Mouse (Mus musculus): Measurements from ENCODE around the gene Cdk5rap2.

Cdk5rap2 gene

DNA sequence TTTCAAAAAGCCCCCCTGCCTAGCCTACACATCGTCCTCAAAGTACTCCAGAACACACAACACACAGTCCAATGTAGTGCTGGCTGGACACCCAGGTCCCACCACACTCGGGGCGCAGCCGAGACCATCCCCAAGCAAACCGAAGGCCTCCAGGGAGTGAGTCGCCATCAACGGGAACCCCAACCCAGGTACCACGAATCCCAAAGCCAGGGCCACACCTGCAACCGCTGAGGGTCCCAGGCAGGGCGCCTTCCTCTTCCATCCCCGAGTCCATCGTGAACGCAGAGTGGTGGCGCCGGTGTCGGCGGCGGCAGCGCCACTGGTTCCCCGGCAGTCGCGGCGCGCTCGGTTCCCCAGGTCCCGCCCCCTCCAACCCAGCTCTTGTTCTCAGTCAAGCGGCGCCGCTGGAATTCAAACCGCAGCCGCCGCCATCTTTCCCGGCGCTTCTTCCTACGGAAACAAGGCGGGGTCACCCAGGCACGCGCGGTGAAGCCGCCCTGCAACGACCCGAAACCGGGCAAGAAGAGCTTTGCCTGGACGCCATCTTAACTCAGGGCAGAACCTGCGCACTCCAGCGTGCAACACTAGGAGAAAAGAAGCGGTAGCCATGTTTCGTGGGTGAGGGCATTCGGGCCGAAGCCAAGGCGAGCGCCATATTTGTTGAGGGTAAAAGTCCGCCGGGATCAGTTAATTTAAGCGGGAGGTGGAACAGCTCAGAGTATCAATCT lies at the start of gene Cdk5rap2:
TSS of gene Cdk5rap2 (minus strand) at position 450 of the 728 bp plus-strand sequence.
- DNase-seq (ENCODE audit: low spot score) = peak; percentile 97

DNA sequence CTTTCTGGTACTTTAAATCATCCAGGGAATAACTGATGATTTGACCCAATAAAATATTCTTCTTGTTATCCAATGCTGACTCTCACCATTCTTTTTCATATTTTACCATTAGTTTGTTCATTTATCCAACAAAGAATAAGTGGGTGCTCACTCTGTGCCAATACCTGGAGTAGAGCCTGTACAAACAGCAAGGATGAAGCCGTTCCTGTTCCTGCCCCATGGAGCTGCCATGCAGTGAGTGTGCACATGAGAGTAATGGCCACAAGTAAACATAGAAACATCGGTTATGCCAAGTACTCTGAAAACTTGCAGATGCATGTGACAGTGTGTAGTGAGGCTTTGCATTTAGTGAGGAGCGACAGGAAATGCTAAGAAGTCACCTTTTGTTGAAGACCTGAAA lies 41.9 kb upstream of the Cdk5rap2 start:
- DNase-seq (ENCODE audit: low spot score) = no peak

DNA sequence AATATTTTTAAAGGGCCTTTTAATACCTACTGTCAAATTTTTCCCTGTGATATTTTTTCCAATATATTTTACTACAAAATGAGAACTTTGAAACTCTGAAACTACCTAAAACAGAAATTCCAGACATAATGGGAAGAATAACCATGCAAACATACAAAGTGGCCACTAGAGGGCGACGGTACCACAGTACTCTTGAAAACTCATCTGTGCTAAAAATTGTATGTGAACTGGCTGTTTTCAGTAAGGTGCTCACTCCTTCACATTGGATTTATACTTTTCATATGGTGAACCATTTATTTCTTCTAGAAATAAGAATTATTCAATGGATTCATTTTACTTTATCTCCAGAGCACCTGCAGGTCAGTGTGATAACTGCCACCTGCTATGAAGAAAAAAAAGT lies 41.5 kb upstream of the Cdk5rap2 start:
- DNase-seq (ENCODE audit: low spot score) = peak; percentile 77

DNA sequence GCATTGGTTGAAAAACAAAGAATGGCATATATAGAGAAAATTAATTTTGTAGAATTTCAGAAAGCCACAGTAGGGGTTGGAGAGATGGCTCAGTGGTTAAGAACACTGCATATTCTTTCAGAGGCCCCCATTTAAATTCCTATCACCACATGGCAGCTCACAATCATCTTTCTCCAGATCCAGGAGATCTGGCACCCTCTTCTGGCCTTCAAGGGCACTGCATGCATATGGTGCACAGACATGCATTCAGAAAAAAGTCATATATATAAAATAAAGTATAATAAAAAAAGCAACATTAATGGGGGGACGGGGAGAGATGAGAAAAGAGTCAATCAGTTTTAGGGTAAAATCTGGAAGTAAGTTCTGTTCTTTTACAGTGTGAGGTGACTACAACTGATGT lies 39.4 kb upstream of the Cdk5rap2 start:
- DNase-seq (ENCODE audit: low spot score) = no peak

DNA sequence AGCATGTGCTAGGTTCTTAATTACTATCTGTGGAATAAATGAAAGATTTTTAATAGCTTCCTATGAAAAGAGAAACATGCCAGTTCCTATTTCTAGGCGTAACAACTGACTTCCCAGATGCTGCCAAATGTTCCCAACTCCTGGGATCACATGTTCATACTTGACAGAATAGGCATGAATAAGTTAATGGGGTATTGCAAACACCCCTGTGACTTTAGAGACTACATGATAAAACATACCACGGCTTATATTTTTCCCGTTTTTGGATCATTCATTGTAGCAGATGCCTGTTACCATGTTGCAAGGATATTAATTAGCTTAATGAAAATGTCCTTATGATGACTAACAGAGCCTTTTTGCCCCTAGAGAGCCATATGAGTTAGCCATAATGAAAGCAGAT lies 36.5 kb upstream of the Cdk5rap2 start:
- no peak for DNase-seq (ENCODE audit: low spot score)

DNA sequence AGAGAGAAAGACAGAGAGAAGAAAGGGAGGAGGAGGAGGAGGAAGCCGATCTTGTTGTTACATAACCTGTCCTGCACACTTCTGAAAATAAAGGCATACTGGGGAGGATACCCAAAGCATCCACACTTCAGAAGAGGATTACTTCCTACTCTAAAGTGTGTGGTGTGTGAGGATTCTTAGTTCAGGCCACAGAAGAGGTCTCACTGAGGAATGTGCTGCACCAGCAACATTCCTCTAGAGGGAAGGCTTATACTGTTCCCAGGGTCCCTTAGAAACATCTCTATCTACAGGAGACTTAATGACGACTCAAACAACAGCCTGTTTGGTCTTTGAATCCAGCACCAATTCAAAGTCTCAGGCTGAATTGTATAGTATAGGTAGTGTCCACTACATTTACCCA lies 10.0 kb upstream of the Cdk5rap2 start:
- DNase-seq (ENCODE audit: low spot score) = no peak

DNA sequence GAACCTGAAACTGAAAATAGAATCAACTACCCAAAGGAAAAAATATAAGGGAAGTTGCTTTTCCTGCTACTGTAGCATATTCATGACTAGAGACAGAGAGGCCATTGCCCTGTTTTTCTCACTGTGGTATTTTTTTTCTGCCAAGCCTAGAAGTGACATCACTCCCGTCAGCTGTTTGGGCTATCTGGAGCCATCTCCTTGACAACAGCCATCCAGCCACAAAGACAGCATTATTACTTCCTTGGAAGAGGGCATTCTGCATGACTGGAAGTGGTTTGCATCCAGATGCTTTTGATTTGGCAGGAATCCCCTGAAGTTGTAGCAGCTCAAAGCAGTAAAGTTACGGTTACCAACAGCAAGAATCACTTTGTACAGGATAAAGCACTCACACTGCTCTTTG lies 1.9 kb upstream of the Cdk5rap2 start:
- DNase-seq (ENCODE audit: low spot score) = peak; percentile 45

DNA sequence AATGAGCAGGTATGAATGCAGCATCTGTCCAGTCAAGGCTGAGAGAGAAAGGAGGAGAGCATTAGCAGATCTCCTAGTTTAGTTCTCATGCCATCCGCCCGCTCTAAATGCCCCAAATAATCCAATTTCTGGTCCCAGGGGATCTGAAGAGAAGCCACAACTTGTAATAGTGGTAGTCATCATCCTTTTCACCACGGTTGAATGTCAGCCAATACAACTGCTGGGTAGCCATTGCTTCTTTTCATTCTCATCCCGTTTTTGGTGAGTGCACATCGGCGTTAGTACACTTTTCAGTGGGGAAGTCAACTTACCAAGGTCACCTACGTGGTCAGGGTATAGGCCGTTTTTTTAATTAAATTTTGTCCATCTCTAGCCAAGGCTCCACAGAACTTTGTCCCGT lies 787 bp downstream of the Cdk5rap2 start:
- DNase-seq (ENCODE audit: low spot score) = no peak

DNA sequence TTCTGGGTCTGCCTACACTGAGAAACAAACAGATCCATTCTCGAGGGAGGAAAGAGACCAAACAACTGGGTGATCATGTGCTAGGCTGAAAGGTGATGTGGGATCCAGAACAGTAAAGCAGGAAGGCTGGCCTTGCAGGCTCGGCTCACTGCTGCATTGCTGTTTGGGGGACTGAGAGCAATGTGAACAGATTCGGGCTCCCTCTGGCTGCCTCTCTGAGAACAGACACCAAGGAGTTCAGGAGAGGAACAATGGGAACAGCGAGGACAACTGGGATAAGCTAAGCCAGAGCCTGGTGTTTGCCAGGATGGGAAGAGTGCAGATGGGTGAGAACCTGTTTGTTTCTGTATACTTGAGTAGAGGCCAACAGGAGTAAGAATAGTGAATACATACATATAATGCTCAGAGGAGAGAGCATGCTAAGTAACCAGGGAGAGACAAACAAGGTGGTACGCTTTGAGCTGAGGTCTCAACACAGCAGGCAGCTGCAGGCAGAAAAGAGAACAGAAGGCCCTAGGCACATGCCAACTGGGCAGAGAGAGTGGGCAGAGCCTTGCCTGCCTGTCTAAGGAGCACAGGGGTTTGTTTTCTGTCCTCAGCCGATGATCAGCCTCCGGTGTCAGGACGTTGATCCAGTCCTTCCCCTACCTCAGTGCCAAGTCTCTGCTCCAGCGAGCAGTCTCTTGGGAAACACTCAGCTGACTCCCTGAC lies 8.0 kb downstream of the Cdk5rap2 start:
- no peak for DNase-seq (ENCODE audit: low spot score)

DNA sequence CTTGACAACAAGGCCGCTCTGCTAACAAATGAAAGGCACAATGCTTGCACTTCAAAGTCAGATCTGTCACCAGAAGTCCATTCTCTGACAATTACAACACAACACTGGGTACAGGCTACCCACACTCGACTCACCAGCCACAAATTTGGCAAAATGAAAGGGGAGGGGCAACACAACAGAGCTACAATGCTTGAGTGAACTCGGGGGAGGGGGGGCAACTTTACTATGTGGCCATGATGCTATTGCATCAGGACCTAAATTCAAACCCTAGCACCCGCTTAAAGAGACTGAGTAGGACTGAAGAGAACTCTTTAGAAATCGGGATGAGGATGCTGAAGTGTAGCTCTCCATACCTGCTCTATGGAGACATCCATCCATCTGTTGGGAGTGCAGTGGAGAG lies 10.8 kb downstream of the Cdk5rap2 start:
- DNase-seq (ENCODE audit: low spot score) = no peak

DNA sequence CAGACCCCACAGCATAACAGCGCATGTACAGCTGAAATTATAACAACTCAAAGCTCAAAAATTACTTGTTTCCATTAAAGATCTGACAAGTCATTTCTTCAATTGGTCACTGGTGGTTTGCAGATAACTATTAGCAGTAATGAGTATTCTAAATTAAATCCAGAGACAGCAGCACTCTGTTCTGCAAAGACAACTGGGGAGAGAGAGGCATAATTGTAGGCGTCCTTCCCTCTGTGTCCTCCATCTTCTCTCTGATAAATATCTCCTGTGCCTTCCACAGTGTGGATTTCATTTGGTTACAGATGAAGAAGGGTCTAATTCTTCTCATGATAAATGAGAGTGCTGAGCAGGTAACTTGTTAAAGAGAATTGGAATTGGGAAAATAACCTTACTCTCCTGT lies 11.2 kb downstream of the Cdk5rap2 start:
- no peak for DNase-seq (ENCODE audit: low spot score)

DNA sequence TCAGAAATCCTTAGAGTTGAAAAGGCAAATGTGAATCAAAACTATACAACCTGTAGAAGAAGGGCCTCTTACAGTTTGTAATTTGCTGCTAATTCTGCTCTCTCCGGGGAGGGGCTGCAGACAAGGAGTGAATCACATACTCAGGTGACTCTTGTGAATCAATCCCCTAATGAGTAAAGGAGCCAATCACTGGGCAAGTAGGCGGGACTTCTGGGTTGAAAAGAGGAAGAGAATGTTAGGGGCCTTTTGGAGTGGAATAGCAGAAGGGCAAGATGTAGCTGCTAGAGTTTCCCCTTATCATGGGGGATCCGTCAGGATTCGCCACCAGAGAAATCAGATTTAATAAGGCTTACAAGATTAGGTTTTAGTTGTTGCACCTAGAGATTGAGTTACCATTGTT lies 12.2 kb downstream of the Cdk5rap2 start:
- no peak for DNase-seq (ENCODE audit: low spot score)

DNA sequence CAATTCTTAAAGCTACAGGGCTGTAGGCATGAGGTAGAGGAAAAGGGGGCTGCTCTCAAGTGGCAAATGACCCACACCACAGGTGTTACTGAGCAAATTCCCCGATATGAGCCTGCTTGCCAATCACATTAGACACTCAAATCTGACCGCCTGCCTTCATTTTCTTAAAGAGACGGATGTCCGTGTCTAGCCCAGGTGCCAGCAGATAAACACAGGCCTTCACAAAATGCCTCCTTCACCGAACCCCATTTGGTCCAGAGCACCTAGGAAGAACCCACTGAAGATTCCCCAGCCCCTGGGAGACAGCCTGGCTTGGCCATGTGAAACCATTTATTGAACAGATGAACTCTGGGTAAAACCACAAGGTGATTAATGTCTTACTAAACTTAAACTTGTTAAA lies 13.5 kb downstream of the Cdk5rap2 start:
- DNase-seq (ENCODE audit: low spot score) = no peak

DNA sequence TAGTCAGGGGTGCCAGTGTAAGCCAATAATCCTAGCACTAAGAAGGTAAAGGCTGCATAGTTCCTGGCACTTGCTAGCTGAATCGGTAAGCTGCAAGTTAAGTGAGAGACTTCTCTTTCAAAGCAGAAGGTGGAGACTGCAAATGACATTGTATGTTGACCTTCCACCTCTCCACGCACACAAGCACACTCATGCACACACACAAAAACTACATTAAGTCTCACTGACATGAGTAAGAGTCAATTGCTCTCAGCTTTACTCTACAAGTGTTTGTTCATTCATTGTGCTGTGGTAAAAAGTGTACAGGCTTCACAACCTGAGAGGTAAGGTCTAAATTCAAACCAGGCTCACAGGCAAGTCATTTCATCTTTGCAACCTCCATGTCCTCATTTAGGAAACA lies 15.5 kb downstream of the Cdk5rap2 start:
- DNase-seq (ENCODE audit: low spot score) = no peak

DNA sequence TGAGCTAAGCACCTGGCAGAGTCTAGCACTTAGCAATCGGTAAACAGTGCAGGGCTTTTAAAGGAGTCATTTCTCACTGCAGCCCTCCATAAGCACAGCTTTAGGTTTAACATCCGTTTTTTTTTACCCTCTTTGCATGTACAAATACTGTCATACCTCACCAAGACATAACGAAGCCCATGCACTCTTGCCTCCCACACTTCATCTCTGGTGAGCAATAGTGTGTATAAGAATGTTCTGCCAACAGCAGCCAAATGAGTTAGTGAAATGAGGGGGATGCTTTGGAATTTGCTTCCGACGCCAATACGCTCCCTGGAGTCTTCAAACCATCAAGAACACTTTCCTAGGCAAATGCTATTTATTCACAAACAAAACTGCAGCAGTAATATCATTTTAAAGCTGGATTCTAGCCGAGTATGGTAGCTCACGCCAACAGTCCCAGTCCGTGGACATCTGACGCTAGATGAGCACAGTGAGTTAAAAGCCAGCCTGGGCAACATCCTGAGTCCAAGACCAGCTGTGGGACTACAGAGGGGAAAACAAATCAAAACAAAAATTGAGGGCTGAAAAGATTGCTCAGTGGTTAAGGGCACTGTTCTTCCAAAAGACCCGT lies 18.4 kb downstream of the Cdk5rap2 start:
- no peak for DNase-seq (ENCODE audit: low spot score)

DNA sequence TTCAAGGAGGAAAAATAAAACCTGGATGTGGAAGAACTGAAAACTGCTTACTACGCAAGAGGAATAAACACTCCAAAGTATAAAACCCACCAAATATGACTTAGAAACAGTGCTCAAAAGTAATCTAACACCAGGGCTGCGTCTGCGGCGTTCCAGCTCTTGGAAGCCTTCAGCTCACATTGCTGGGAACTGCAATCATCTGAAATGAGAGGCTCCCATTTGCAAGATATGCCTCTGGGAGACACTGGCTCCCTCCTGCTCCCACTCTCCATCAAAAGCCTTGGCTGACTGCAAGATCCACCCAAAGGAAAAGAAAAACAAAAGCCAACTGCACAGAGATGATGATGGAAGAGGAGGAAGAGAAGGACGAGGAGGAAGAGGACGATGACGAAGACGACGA lies 19.2 kb downstream of the Cdk5rap2 start:
- DNase-seq (ENCODE audit: low spot score) = no peak

DNA sequence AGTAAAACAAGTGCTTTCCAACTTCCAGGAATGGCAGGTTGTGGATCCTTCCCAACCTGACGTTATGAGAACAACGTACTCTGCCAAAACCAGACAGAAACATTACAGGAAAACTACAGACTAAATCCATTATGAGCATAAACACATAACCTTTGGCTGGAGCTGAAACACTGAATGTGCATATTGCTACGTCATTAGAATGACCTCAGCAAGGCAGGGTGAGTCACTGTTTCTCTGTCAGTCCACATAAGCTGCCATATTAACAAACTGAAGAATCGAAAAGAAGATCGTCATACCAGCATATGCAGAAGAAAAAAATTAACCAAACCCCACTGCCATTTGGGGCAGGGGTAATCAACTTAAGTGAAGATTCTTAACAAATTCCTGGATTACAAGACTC lies 24.0 kb downstream of the Cdk5rap2 start:
- no peak for DNase-seq (ENCODE audit: low spot score)

DNA sequence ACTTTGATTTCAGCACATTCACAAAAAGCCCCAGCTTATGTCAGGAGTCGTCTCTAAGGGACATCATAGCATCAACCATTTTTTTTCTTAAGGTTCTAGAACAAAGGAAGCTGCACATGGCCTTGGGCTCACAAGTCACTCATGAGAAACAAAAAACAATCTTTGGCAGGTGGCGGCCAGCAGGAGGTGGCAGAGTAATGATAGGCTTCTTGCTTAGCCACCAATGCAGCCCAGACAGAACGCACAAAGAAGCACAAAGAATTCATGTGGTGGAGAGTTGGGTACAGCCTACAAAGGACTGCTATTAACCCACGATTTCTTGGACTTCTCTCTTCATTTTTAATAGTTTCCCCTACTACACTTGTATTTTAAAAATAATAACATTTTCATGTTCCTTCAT lies 32.9 kb downstream of the Cdk5rap2 start:
- DNase-seq (ENCODE audit: low spot score) = no peak

DNA sequence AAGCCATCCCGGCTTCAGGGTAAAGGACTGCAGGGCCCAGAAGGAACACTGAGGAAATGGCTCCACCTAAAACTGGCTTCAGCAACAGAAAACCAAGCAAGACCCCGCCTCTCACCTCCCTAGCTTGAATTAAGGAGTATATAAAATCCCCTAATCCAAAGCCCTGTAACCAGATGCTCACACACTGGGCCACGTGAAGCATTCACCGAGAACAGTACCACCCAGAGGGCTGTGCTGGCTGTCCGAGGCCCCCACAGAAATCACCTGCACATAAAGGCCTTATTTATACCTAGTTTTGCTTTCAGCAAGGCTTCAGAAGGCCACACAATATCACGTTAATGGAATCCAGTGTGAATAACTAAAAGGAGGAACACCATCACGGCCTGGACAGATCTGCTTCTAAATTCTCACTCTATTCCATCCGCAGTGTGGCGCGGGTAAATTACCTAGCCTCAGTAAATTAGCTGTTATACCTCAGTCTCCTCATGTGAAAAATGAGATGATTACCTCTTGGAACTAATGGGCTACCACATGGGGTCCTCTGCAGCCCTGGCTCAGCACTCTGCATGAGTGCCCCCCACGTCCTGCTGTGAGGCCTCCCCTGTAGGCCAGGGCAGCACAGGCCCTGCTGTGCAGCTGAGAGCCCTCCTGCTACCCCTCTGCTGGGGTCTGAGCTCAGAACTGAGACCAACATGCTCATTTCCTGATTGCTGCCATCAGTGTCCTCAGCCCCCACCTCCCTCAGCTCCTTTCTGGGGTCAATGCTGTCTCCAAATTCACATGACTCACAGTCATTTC lies 45.0 kb downstream of the Cdk5rap2 start:
- no peak for DNase-seq (ENCODE audit: low spot score)

DNA sequence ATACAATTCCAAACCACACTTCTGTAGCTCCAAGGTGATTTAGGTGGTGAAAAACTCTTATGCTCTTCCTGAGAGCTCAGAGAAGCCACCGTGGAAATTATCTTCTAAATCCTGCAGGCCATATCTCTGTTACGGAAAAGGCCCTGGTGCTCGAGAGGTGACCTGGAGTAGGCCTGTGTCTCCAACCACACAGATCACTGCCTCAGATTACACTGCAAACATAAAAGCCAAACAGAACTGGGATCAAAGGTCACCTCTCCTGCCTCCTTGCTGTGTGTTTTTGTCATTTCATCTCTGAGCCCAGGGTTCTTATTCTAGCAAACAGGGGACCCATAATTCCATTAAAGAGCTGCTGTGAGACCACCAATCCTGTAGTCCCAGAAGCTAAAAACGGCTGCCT lies 48.9 kb downstream of the Cdk5rap2 start:
- no peak for DNase-seq (ENCODE audit: low spot score)

DNA sequence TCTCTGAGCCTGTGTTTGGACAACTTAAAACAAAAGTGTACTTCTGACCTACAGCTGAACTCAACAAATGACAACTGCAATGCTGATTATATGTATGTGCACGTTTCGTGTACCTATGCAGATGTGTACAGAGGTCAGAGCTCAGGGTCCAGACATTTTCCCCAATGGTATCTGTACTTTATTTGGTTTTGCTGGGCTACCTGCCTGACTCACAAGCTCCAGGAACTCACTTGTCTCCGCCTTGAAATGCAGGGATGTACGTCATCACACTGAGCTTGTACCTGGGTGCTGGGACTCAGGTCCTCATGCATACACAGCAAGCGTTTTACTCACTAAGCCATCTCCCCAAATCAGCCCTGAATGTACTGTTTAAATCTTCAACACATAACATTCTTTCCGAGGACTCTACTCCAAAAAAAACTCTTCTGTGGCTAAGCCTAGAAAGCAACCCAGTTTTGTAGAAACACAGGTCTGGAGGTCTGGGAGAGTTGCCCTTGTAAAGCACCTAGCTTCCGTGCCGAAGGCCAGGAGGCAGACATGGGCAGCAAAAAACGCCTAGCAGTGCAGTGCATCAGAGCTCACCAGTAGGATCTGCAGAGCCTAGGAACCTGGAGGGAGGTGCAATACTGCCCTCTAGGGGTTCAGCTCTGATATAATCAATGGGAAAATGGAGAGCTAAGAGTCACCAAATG lies 54.4 kb downstream of the Cdk5rap2 start:
- peak; percentile 65 for DNase-seq (ENCODE audit: low spot score)

DNA sequence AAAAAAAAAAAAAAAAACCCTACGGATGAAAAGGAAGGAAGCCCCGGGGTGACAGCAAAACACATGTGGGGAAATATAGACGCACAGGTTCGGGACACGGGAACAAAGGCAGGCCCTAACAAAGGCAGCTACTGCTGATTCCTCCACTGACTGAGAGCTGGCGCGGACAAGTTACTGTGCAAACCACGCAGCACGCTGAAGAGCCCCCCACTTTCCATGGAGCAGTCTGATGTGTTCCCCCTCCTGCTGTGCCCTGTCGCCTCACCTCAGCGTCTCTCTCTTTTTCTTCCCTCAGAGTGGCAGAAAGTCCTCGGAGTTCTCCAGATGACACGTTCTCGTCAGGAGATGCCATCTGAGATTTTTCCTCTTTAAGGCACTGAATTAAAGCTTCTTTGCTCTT lies 55.8 kb downstream of the Cdk5rap2 start:
- DNase-seq (ENCODE audit: low spot score) = no peak
